Mouse (Mus musculus) B cell, adult (primary cell): Measurements from ENCODE around the gene Cpn1. TPM values are rescaled to one million over a fixed set of nuclear protein-coding genes. Genes with fewer than 3 reads are reported as not detected.

Experiments used
- total RNA-seq: library from RNA; stranded (reverse); gene quantifications from 4 replicates; pipeline ENCODE4 v1.2.4, GENCODE M21; 2023; ENCODE audit not compliant: inconsistent age

The Cpn1 gene
- not detected in 4 replicates for total RNA-seq

DNA sequence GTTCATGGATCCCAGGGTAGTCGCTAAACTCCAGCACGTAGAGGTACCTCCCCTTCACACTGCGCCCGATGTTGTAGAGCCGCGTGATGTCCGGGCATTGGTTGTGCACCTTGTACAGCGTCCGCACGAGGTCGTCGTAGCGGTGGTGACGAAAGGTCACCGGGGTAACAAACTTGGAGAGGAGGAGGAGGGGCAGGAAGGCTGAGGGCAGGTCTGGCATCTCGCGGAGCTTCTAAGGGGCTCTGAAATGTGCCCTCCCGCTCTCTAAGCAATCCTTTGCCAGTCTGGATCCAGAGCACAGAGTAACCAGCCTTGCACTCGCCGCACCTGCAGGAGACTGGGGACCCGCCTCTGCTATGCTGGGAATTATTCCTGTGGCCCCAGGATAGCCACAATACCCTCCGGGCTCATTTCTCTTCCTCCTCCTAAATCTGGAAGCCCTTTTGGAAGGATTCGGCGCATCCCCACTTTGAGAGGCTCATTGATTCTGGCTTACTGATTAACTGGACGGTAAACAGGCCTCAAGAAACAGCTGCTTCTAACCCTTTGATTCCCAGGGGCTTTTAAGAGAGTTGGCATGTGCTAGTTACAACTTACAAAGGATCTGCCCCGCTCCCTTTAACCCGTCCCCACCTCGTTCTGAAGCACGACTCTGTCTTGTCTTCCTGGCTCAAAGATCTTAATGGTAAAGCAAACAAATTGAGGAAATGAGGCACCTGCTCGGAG is at the start of gene Cpn1:
Gene Cpn1, minus strand, starts transcription at position 488 of the 726 bp plus-strand sequence.

DNA sequence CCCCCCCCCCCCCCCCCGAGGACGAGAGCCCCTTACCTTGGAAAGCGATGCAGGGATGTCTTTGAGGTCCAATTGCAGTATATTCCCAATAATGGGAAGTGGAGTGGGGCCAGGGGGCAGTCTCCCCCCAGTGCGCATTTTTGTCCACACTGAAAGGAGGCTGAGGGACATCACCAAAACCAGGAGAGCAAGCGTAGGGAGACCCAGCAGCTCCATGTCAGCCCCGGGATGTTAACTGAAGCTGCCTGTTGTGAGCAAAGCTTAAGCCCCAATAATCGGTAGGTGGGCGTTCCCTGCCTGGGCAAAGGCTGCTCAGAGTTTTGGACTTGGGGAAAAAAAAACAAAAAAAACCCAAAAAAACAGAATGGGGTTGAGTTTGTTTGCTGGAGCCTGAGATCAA is 42.6 kb upstream of the Cpn1 start, which contains the start of gene Cyp2c23:
Gene Cyp2c23, minus strand, starts transcription at position 237 of the 400 bp plus-strand sequence.

DNA sequence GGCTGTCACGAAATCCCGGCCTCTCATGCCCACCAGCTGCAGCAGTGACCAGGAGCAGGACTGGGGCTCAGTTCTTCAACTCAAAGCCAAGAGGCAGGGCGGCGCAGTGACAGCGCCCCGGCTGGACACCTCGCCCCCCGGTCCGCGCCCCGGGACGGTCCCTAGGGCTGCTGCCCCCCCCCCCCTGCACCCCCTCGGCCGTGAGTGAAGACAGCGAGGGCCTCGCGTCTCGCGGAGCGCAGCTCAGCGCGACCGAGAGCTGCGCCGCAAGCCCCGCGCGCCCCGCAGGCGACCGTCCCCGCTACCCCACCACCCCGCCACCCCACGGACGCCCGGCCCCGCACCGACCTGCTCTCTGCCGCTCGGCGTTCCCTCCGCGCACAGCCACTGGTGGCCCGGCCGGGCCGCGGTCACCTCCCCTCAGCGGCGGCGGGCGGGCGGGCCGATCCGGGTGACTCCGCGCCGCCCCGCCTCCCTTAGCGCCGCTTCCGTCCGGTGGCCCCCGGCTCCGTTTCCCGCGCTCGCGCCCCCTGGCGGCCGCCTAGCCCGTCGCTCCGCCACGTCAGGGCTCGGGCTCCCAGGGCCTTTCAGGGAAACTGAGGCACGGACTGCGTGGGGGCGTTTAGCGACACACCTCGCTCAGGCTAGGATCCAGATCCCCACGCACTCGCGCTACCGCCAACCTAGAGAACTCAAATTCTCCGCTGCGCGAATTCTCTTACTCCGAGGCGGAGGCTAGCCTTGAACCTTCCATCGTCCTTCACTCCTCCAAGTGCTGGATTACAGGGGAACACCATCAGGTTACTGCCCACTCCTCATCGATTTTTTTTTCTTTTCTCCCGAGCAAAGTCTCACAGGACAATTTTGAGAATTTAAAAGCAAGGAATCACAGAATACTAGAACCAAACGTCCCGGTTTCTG is 46.3 kb downstream of the Cpn1 start, which contains the start of gene Dnmbp:
Gene Dnmbp, minus strand, starts transcription at position 423 of the 921 bp plus-strand sequence.

Other genes with a start within 250 kb of the Cpn1 start
- gene Cutc, start 233.6 kb downstream of the Cpn1 start, total RNA-seq = 15.8 to 17.9 TPM (median 16.6 TPM) in 4 replicates
- 11.7 to 19.1 TPM (median 16.8 TPM) in 4 replicates for gene Cox15, start 233.6 kb downstream of the Cpn1 start, total RNA-seq
- not detected in 4 replicates for gene Abcc2, start 204.4 kb downstream of the Cpn1 start, total RNA-seq
- gene Dnmbp, start 46.4 kb downstream of the Cpn1 start, total RNA-seq = 8.9 to 10.6 TPM (median 10.1 TPM) in 4 replicates
- gene Cyp2c23, start 42.7 kb upstream of the Cpn1 start, total RNA-seq = not detected in 4 replicates
- 20.7 to 22.3 TPM (median 22.1 TPM) in 4 replicates for gene Erlin1, start 83.2 kb upstream of the Cpn1 start, total RNA-seq
- 77.9 to 88.7 TPM (median 85.6 TPM) in 4 replicates for gene Chuk, start 120.9 kb upstream of the Cpn1 start, total RNA-seq
- gene Cwf19l1, start 149.3 kb upstream of the Cpn1 start, total RNA-seq = 27.2 to 32.4 TPM (median 30.7 TPM) in 4 replicates
- gene Bloc1s2, start 159.9 kb upstream of the Cpn1 start, total RNA-seq = 86.7 to 110 TPM (median 93.0 TPM) in 4 replicates
- not detected in 4 replicates for gene Pkd2l1, start 205.9 kb upstream of the Cpn1 start, total RNA-seq
- not detected in 4 replicates for gene Scd3, start 216.7 kb upstream of the Cpn1 start, total RNA-seq